Mouse (Mus musculus) limb, embryonic 11.5 days (tissue): ENCODE measurements around the gene Fam149b. TPM values are rescaled to one million over a fixed set of nuclear protein-coding genes. Genes with fewer than 3 reads are reported as not detected.
A peak's percentile ranks its signal among the peaks of the same experiment; 100 is the strongest.

ENCODE experiments used
- ATAC-seq: fragments of 200-750 bp; cut with Nextera tagmentation; 2 replicates; pipeline ENCODE4 v1.8.0; 2017; ENCODE audit warnings: low read depth; ENCODE audit not compliant: insufficient number of reproducible peaks, low FRiP score, low TSS enrichment
- DNase-seq: peaks from one replicate; pipeline ENCODE4 v3.0.0-alpha.2; 2015; ENCODE audit warnings: low spot score
- H3K27ac ChIP-seq: fragments of 300-500 bp; sonication (generic); replicated peaks from 2 replicates; pipeline ENCODE4 v1.5.1; 2014; ENCODE audit warnings: low read depth, mild to moderate bottlenecking, low read length
- H3K27me3 ChIP-seq: fragments of 300-500 bp; sonication (generic); 2 replicates; pipeline ENCODE4 v1.6.1; 2014; ENCODE audit warnings: mild to moderate bottlenecking, low read length, mixed read lengths; ENCODE audit not compliant: control insufficient read depth, insufficient read depth
- H3K36me3 ChIP-seq: fragments of 300-500 bp; sonication (generic); 2 replicates; pipeline ENCODE4 v1.6.1; 2014; ENCODE audit warnings: mild to moderate bottlenecking, low read length, moderate library complexity, mixed read lengths; ENCODE audit not compliant: control insufficient read depth, insufficient read depth
- H3K4me1 ChIP-seq: fragments of 300-500 bp; sonication (generic); 2 replicates; pipeline ENCODE4 v1.6.1; 2014; ENCODE audit warnings: low read length, mixed read lengths; ENCODE audit not compliant: control insufficient read depth, insufficient read depth
- H3K4me2 ChIP-seq: fragments of 300-500 bp; sonication (generic); 2 replicates; pipeline ENCODE4 v1.6.1; 2014; ENCODE audit warnings: low read depth, mild to moderate bottlenecking, moderate library complexity; ENCODE audit not compliant: severe bottlenecking
- H3K4me3 ChIP-seq: fragments of 300-500 bp; sonication (generic); 2 replicates; pipeline ENCODE4 v1.5.1; 2014; ENCODE audit warnings: low read depth, low read length
- H3K9ac ChIP-seq: fragments of 300-500 bp; sonication (generic); 2 replicates; pipeline ENCODE4 v1.6.1; 2014; ENCODE audit warnings: mild to moderate bottlenecking, low read length
- H3K9me3 ChIP-seq: fragments of 300-500 bp; sonication (generic); 2 replicates; pipeline ENCODE4 v1.6.1; 2016; ENCODE audit warnings: low read length; ENCODE audit not compliant: control insufficient read depth
- WGBS: fragments of 180-500 bp; shearing (Covaris S2); extraction: QIAGEN DNeasy Blood & Tissue Kit; methylation state at CpG from one replicate; pipeline ENCODE4 v1.1.7; 2014; 5-methylcytosine and 5-hydroxymethylcytosine counted together
- polyA plus RNA-seq: library from polyadenylated mRNA; unstranded; fragments of >200 nt; fragmentation: Nextera tagmentation; extraction: Ambion mirVana; gene quantifications from 2 replicates; pipeline ENCODE4 v1.2.1, GENCODE M21; 2014

Fam149b gene
- polyA plus RNA-seq, 1 experiment from 2014 or later, result 50.4 TPM

GRCm38 (mm10) chr14:20397220-20397619 lies 49.3 kb downstream of the Fam149b start:
- WGBS, result 84% methylated on average over 9 of the region's 9 CpGs
- no peak overlapping the region for H3K9ac ChIP-seq
- no peaks in the 10 kb centered on the region for H3K27me3 ChIP-seq
- H3K4me2 ChIP-seq, result no peak overlapping the region
- ATAC-seq (no peak), DNase-seq (no peak)
- H3K27ac ChIP-seq, result no peak overlapping the region
- H3K36me3 ChIP-seq, result no peaks in the 10 kb centered on the region
- H3K4me1 ChIP-seq, result no peaks in the 10 kb centered on the region
- no peak overlapping the region for H3K4me3 ChIP-seq
- H3K9me3 ChIP-seq, result no peaks in the 10 kb centered on the region

GRCm38 (mm10) chr14:20398864-20399263 lies 50.9 kb downstream of the Fam149b start:
- peak; percentile 36 for DNase-seq

GRCm38 (mm10) chr14:20400071-20400470 lies 52.1 kb downstream of the Fam149b start:
- Histone ChIP-seq H3K36me3 (no peaks in the 10 kb centered on the region), H3K9me3 (no peaks in the 10 kb centered on the region), H3K4me2 (no peak overlapping the region), H3K4me1 (no peaks in the 10 kb centered on the region), H3K27ac (no peak overlapping the region), H3K27me3 (no peaks in the 10 kb centered on the region), H3K4me3 (no peak overlapping the region), H3K9ac (no peak overlapping the region)
- DNase-seq, result peak; percentile 36
- 60% methylated on average over 1 of the region's 1 CpGs for WGBS
- no peak for ATAC-seq

More at GRCm38 (mm10) chr14:20398864-20399263, 50.9 kb downstream of the Fam149b start:
- Histone ChIP-seq H3K27me3 (no peaks in the 10 kb centered on the region), H3K36me3 (no peaks in the 10 kb centered on the region), H3K9ac (no peak overlapping the region), H3K9me3 (no peaks in the 10 kb centered on the region), H3K4me2 (no peak overlapping the region), H3K27ac (no peak overlapping the region), H3K4me3 (no peak overlapping the region), H3K4me1 (no peaks in the 10 kb centered on the region)
- WGBS, result 55% methylated on average over 4 of the region's 4 CpGs
- ATAC-seq, result no peak

- Histone ChIP-seq H3K36me3 (no peaks in the 10 kb centered on the region), H3K4me1 (no peaks in the 10 kb centered on the region), H3K9ac (no peak overlapping the region), H3K4me2 (no peak overlapping the region), H3K27me3 (no peaks in the 10 kb centered on the region), H3K4me3 (no peak overlapping the region), H3K9me3 (no peaks in the 10 kb centered on the region), H3K27ac (no peak overlapping the region)
- ATAC-seq, result no peak
- 83% methylated on average over 7 of the region's 7 CpGs for WGBS
- no peak for DNase-seq
These were observed 74.3 kb downstream of the Fam149b start for GRCm38 (mm10) chr14:20422257-20422656.

GRCm38 (mm10) chr14:20423046-20423445 lies 75.1 kb downstream of the Fam149b start:
- no peak for DNase-seq
- no peaks in the 10 kb centered on the region for H3K4me1 ChIP-seq
- no peak for ATAC-seq
- no peak overlapping the region for H3K4me2 ChIP-seq
- no peaks in the 10 kb centered on the region for H3K27me3 ChIP-seq
- no peak overlapping the region for H3K9ac ChIP-seq
- no peak overlapping the region for H3K4me3 ChIP-seq
- no peak overlapping the region for H3K27ac ChIP-seq
- H3K9me3 ChIP-seq, result no peaks in the 10 kb centered on the region
- 85% methylated on average over 6 of the region's 6 CpGs for WGBS
- H3K36me3 ChIP-seq, result no peaks in the 10 kb centered on the region

- DNase-seq, result no peak
- ATAC-seq, result no peak
- H3K36me3 ChIP-seq, result no peaks in the 10 kb centered on the region
- H3K4me1 ChIP-seq, result no peaks in the 10 kb centered on the region
- no peaks in the 10 kb centered on the region for H3K27me3 ChIP-seq
- H3K4me3 ChIP-seq, result no peak overlapping the region
- no peaks in the 10 kb centered on the region for H3K9me3 ChIP-seq
- H3K9ac ChIP-seq, result no peak overlapping the region
- 28% methylated on average over 1 of the region's 1 CpGs for WGBS
- no peak overlapping the region for H3K4me2 ChIP-seq
- H3K27ac ChIP-seq, result no peak overlapping the region
These were observed 80.6 kb downstream of the Fam149b start for GRCm38 (mm10) chr14:20428593-20428992.

- H3K27me3 ChIP-seq, result no peaks in the 10 kb centered on the region
- DNase-seq, result no peak
- H3K4me1 ChIP-seq, result no peaks in the 10 kb centered on the region
- 66% methylated on average over 1 of the region's 1 CpGs for WGBS
- no peak overlapping the region for H3K4me2 ChIP-seq
- H3K9me3 ChIP-seq, result no peaks in the 10 kb centered on the region
- H3K27ac ChIP-seq, result no peak overlapping the region
- H3K36me3 ChIP-seq, result no peaks in the 10 kb centered on the region
- no peak overlapping the region for H3K9ac ChIP-seq
- no peak overlapping the region for H3K4me3 ChIP-seq
- no peak for ATAC-seq
These were observed 81.9 kb downstream of the Fam149b start for GRCm38 (mm10) chr14:20429833-20430232.

GRCm38 (mm10) chr14:20431726-20432125 lies 83.8 kb downstream of the Fam149b start:
- WGBS, result 73% methylated on average over 6 of the region's 6 CpGs
- H3K9ac ChIP-seq, result no peak overlapping the region
- H3K4me2 ChIP-seq, result no peak overlapping the region
- H3K4me3 ChIP-seq, result no peak overlapping the region
- H3K36me3 ChIP-seq, result no peaks in the 10 kb centered on the region
- H3K27me3 ChIP-seq, result no peaks in the 10 kb centered on the region
- H3K9me3 ChIP-seq, result no peaks in the 10 kb centered on the region
- H3K27ac ChIP-seq, result no peak overlapping the region
- DNase-seq, result no peak
- ATAC-seq, result no peak
- H3K4me1 ChIP-seq, result no peaks in the 10 kb centered on the region

GRCm38 (mm10) chr14:20432420-20432819 lies 84.5 kb downstream of the Fam149b start:
- no peaks in the 10 kb centered on the region for H3K27me3 ChIP-seq
- H3K4me3 ChIP-seq, result no peak overlapping the region
- H3K27ac ChIP-seq, result no peak overlapping the region
- H3K4me2 ChIP-seq, result no peak overlapping the region
- no peak for DNase-seq
- no peaks in the 10 kb centered on the region for H3K36me3 ChIP-seq
- WGBS, result 87% methylated on average over 4 of the region's 4 CpGs
- H3K4me1 ChIP-seq, result no peaks in the 10 kb centered on the region
- no peak overlapping the region for H3K9ac ChIP-seq
- no peak for ATAC-seq
- H3K9me3 ChIP-seq, result no peaks in the 10 kb centered on the region
